Mouse (Mus musculus) right cerebral cortex, postnatal 36 days (tissue): ENCODE measurements around the gene Traf3ip1.

Source experiments
- DNase-seq, 2 experiments: peaks; one replicate each; pipeline ENCODE4 v3.0.0; 2022; ENCODE audit warnings: low spot score in 2 of 2, mixed read lengths in 1 of 2

Gene Traf3ip1

GRCm38 (mm10) chr1:91494457-91495140, at the start of gene Traf3ip1:
Gene Traf3ip1, plus strand, starts transcription at chr1:91494647.
- DNase-seq: peak; percentile 87 to 89

GRCm38 (mm10) chr1:91444841-91445830, 49.3 kb upstream of the Traf3ip1 start:
- DNase-seq: peak in 1 of 2 experiments; percentile 48

- no peak for DNase-seq
Measured at GRCm38 (mm10) chr1:91446060-91446459, 48.4 kb upstream of the Traf3ip1 start.

- no peak for DNase-seq
Measured at GRCm38 (mm10) chr1:91446511-91446910, 47.9 kb upstream of the Traf3ip1 start.

- no peak for DNase-seq
Measured at GRCm38 (mm10) chr1:91448688-91449087, 45.8 kb upstream of the Traf3ip1 start.

GRCm38 (mm10) chr1:91450851-91451250, 43.6 kb upstream of the Traf3ip1 start:
- DNase-seq: no peak

- no peak for DNase-seq
Measured at GRCm38 (mm10) chr1:91451547-91452084, 42.8 kb upstream of the Traf3ip1 start.

- no peak for DNase-seq
Measured at GRCm38 (mm10) chr1:91453932-91454331, 40.5 kb upstream of the Traf3ip1 start.

GRCm38 (mm10) chr1:91454366-91454765, 40.1 kb upstream of the Traf3ip1 start:
- no peak for DNase-seq

GRCm38 (mm10) chr1:91454927-91455326, 39.5 kb upstream of the Traf3ip1 start:
- no peak for DNase-seq

- DNase-seq: no peak
Measured at GRCm38 (mm10) chr1:91455661-91456161, 38.7 kb upstream of the Traf3ip1 start.

GRCm38 (mm10) chr1:91456301-91456801, 38.1 kb upstream of the Traf3ip1 start:
- no peak for DNase-seq

- DNase-seq: no peak
Measured at GRCm38 (mm10) chr1:91457116-91457515, 37.3 kb upstream of the Traf3ip1 start.

GRCm38 (mm10) chr1:91457698-91458097, 36.7 kb upstream of the Traf3ip1 start:
- DNase-seq: peak; percentile 75 to 86

GRCm38 (mm10) chr1:91458223-91458861, 36.1 kb upstream of the Traf3ip1 start:
- DNase-seq: peak; percentile 76 to 79

GRCm38 (mm10) chr1:91459059-91459809, 35.2 kb upstream of the Traf3ip1 start, which contains the start of gene Per2:
Gene Per2, minus strand, starts transcription at chr1:91459324.
- DNase-seq: peak; percentile 99

GRCm38 (mm10) chr1:91460069-91460468, 34.4 kb upstream of the Traf3ip1 start:
- no peak for DNase-seq

GRCm38 (mm10) chr1:91460564-91460963, 33.9 kb upstream of the Traf3ip1 start:
- no peak for DNase-seq

- DNase-seq: no peak
Measured at GRCm38 (mm10) chr1:91463336-91463995, 31.0 kb upstream of the Traf3ip1 start.

GRCm38 (mm10) chr1:91464436-91464835, 30.0 kb upstream of the Traf3ip1 start:
- no peak for DNase-seq
